Mouse (Mus musculus) kidney, embryonic 16.5 days (tissue): Measurements from ENCODE around the gene Tmod2. TPM values are rescaled to one million over a fixed set of nuclear protein-coding genes. Genes with fewer than 3 reads are reported as not detected.

ENCODE experiments used
- ATAC-seq: fragments of 200-750 bp; cut with Nextera tagmentation; 2 replicates; pipeline ENCODE4 v1.8.0; 2017; ENCODE audit warnings: moderate TSS enrichment; ENCODE audit not compliant: low FRiP score, low TSS enrichment
- H3K27ac ChIP-seq: fragments of 300-500 bp; sonication (generic); 2 replicates; pipeline ENCODE4 v1.5.1; 2014; ENCODE audit warnings: low read length
- H3K27me3 ChIP-seq: fragments of 300-500 bp; sonication (generic); 2 replicates; pipeline ENCODE4 v1.6.1; 2014; ENCODE audit warnings: low read length, control low read depth, mixed read lengths; ENCODE audit not compliant: insufficient read depth
- H3K36me3 ChIP-seq: fragments of 300-500 bp; sonication (generic); 2 replicates; pipeline ENCODE4 v1.6.1; 2014; ENCODE audit warnings: low read length, control low read depth, mixed read lengths; ENCODE audit not compliant: insufficient read depth
- H3K4me1 ChIP-seq: fragments of 300-500 bp; sonication (generic); 2 replicates; pipeline ENCODE4 v1.6.1; 2014; ENCODE audit warnings: low read length, control low read depth, mixed read lengths; ENCODE audit not compliant: insufficient read depth
- H3K4me2 ChIP-seq: fragments of 300-500 bp; sonication (generic); replicated peaks from 2 replicates; pipeline ENCODE4 v1.6.1; 2014; ENCODE audit warnings: low read depth, low read length
- H3K4me3 ChIP-seq: fragments of 300-500 bp; sonication (generic); 2 replicates; pipeline ENCODE4 v1.5.1; 2014; ENCODE audit warnings: mild to moderate bottlenecking, low read length
- H3K9ac ChIP-seq: fragments of 300-500 bp; sonication (generic); replicated peaks from 2 replicates; pipeline ENCODE4 v1.6.1; 2014; ENCODE audit warnings: low read length
- H3K9me3 ChIP-seq: fragments of 300-500 bp; sonication (generic); 2 replicates; pipeline ENCODE4 v1.6.1; 2016; ENCODE audit warnings: low read length, control low read depth
- WGBS: fragments of 180-500 bp; shearing (Covaris S2); extraction: QIAGEN DNeasy Blood & Tissue Kit; methylation state at CpG from one replicate; pipeline ENCODE4 v1.1.7; 2014; 5-methylcytosine and 5-hydroxymethylcytosine counted together
- polyA plus RNA-seq: library from polyadenylated mRNA; unstranded; fragments of >200 nt; fragmentation: Nextera tagmentation; extraction: Ambion mirVana; gene quantifications from 2 replicates; pipeline ENCODE4 v1.2.1, GENCODE M21; 2015

Gene Tmod2
- polyA plus RNA-seq, 1 experiment from 2014 or later, result 19.7 TPM

DNA sequence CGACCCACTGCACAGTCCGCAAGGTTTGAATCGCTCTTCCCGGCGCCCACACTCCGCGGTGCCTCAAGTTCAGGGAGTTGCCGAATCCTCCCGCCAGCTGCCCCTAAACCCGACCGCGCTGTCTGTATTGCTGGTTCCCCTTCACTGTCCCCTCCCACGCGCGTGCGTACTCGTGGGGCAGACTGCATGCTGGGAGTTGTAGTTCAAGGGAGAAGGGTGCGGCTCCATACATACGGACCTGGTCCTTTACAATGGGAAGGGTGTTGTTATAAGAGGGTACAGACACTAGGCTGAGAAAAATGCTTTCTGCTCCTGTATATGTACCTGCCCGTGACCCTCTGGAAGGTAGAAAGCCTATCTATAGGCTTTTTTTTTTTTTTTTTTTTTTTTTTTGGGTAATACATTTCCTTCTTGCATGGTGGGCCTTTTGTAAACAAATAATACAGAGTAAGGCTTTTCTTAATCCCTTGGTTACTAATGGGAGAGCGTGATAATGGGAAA, 51.6 kb downstream of the Tmod2 start, which contains the start of gene Tmod3:
Gene Tmod3 (minus strand): TSS at position 146 of the 501 bp plus-strand sequence.
- Histone ChIP-seq H3K4me2 (peak within 1 kb of the TSS; percentile 79), H3K9me3 (no peaks in the 10 kb centered on the region), H3K27ac (peak within 1 kb of the TSS; percentile 94), H3K4me3 (peak within 1 kb of the TSS; percentile 69), H3K9ac (peak within 1 kb of the TSS; percentile 77), H3K27me3 (no peaks in the 10 kb centered on the region), H3K4me1 (peaks cover 21% of the 10 kb centered on the region), H3K36me3 (no peaks in the 10 kb centered on the region)
- peak; percentile 99 for ATAC-seq
- 2% methylated on average over 21 of the region's 21 CpGs for WGBS

DNA sequence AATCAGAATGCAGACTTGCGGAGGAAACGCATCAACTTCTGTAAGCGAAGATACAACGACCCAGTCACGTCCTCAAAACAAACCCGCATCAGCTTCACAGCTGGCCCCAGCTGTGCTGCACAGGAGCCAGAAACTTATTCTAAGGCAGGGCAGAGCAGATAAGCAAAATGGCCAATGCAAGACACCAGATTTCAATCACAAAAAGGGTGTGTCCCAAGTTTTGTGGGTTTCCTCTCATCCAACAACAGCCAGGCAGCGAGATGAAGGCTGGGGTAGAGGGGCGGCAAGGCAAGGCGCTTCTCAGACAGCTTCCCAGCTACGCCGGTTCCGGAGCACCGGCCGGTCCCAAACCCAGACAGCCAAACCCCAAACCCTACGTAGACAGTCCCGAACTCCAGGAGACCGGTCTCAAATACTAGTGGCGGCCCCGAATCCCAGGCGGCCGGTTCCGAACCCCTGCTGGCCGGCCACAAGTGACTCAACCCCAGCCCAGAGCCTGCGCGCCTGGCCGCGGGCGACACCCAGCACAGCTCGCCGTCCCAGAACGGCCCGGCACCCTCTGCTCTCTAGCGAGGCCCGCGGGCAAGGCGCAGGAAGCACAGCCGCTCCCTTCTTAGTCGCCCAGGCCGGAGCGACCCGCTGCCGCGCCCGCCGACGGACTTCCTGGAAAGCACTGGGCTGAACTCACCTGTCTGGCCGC, 52.2 kb downstream of the Tmod2 start:
- Histone ChIP-seq H3K4me2 (peak overlapping the region; percentile 79), H3K9ac (peak overlapping the region; percentile 77), H3K4me1 (peaks cover 21% of the 10 kb centered on the region), H3K9me3 (no peaks in the 10 kb centered on the region), H3K4me3 (peak overlapping the region; percentile 69), H3K36me3 (no peaks in the 10 kb centered on the region), H3K27ac (peak overlapping the region; percentile 94), H3K27me3 (no peaks in the 10 kb centered on the region)
- WGBS, result under 1% methylated on average over 47 of the region's 47 CpGs
- peak; percentile 91 for ATAC-seq

GRCm38 (mm10) chr9:75558360-75558759, 52.8 kb downstream of the Tmod2 start:
- peaks cover 21% of the 10 kb centered on the region for H3K4me1 ChIP-seq
- no peaks in the 10 kb centered on the region for H3K9me3 ChIP-seq
- no peaks in the 10 kb centered on the region for H3K36me3 ChIP-seq
- no peak for ATAC-seq
- H3K4me2 ChIP-seq, result peak overlapping the region; percentile 79
- H3K27me3 ChIP-seq, result no peaks in the 10 kb centered on the region
- peak overlapping the region; percentile 77 for H3K9ac ChIP-seq
- WGBS, result 6% methylated on average over 3 of the region's 3 CpGs
- H3K27ac ChIP-seq, result peak overlapping the region; percentile 94
- H3K4me3 ChIP-seq, result peak overlapping the region; percentile 69

GRCm38 (mm10) chr9:75553719-75554118, 57.4 kb downstream of the Tmod2 start:
- no peak overlapping the region for H3K27ac ChIP-seq
- H3K4me3 ChIP-seq, result no peak overlapping the region
- H3K9me3 ChIP-seq, result peaks cover 10% of the 10 kb centered on the region; the same call in 1 of the 2 replicates
- H3K9ac ChIP-seq, result no peak overlapping the region
- no peak overlapping the region for H3K4me2 ChIP-seq
- no peaks in the 10 kb centered on the region for H3K36me3 ChIP-seq
- no peak for ATAC-seq
- H3K27me3 ChIP-seq, result no peaks in the 10 kb centered on the region
- peaks cover 29% of the 10 kb centered on the region for H3K4me1 ChIP-seq
- 76% methylated on average over 4 of the region's 4 CpGs for WGBS

DNA sequence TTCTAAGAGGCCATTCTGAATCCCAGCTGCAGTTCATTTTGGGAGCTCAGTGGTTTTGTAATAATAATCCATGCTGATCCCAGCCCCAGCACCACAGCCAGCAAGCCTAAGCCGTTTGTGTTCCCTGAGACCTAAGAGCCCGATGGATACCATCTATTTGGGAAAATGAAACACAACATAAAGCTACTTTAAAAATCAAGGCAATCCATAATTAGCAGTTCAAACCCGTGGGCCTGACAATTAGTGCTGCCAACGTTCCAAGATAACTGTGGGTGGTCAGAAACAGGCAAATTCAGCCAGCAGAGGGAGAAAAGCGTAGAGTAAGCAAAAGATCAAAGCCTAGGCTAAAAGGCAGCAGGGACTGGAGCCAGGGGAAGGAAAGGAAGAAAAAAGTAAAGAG, 59.8 kb downstream of the Tmod2 start:
- no peak overlapping the region for H3K4me2 ChIP-seq
- no peak overlapping the region for H3K27ac ChIP-seq
- WGBS, result 45% methylated on average over 5 of the region's 5 CpGs
- H3K4me1 ChIP-seq, result peaks cover 26% of the 10 kb centered on the region
- H3K9ac ChIP-seq, result 0 out of 2 replicates have a peak overlapping the region, but pooled peaks have one; percentile 19
- no peak overlapping the region for H3K4me3 ChIP-seq
- no peaks in the 10 kb centered on the region for H3K36me3 ChIP-seq
- ATAC-seq, result no peak
- H3K27me3 ChIP-seq, result no peaks in the 10 kb centered on the region
- peaks cover 10% of the 10 kb centered on the region; the same call in 1 of the 2 replicates for H3K9me3 ChIP-seq

GRCm38 (mm10) chr9:75549010-75549409, 62.1 kb downstream of the Tmod2 start:
- H3K27ac ChIP-seq, result no peak overlapping the region
- ATAC-seq, result no peak
- WGBS, result 45% methylated on average over 8 of the region's 8 CpGs
- H3K4me1 ChIP-seq, result peaks cover 32% of the 10 kb centered on the region
- H3K4me3 ChIP-seq, result no peak overlapping the region
- H3K9ac ChIP-seq, result no peak overlapping the region
- peaks cover 10% of the 10 kb centered on the region; the same call in 1 of the 2 replicates for H3K9me3 ChIP-seq
- H3K4me2 ChIP-seq, result no peak overlapping the region
- no peaks in the 10 kb centered on the region for H3K36me3 ChIP-seq
- H3K27me3 ChIP-seq, result no peaks in the 10 kb centered on the region

GRCm38 (mm10) chr9:75546885-75547553, 64.1 kb downstream of the Tmod2 start:
- Histone ChIP-seq H3K9ac (no peak overlapping the region), H3K27me3 (no peaks in the 10 kb centered on the region), H3K4me2 (no peak overlapping the region; the same call in 1 of the 2 replicates), H3K4me1 (peaks cover 45% of the 10 kb centered on the region), H3K27ac (peak overlapping the region; percentile 19), H3K9me3 (peaks cover 10% of the 10 kb centered on the region; the same call in 1 of the 2 replicates), H3K4me3 (no peak overlapping the region), H3K36me3 (no peaks in the 10 kb centered on the region)
- 63% methylated on average over 12 of the region's 12 CpGs for WGBS
- peak; percentile 64; the same call in 1 of the 2 replicates for ATAC-seq

DNA sequence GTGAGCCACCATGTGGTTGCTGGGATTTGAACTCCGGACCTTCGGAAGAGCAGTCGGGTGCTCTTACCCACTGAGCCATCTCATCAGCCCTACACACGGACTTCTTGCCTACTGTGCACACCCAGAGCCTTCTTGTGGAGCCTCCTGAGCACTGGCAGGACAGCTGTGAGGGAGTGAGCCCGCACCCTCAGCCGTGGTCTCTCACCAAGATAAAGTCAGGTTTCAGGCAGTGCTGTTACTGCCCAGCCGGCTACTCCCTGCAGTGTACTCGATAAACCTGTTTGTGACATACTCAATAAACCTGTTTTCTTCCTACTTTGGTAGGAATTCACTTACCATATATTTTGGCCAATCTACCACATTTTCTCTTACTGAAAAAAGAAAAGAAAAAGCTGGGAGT, 65.6 kb downstream of the Tmod2 start:
- H3K4me1 ChIP-seq, result peaks cover 50% of the 10 kb centered on the region
- H3K4me2 ChIP-seq, result no peak overlapping the region
- no peaks in the 10 kb centered on the region for H3K36me3 ChIP-seq
- H3K9ac ChIP-seq, result no peak overlapping the region
- peaks cover 4% of the 10 kb centered on the region; the same call in 1 of the 2 replicates for H3K9me3 ChIP-seq
- WGBS, result 80% methylated on average over 8 of the region's 8 CpGs
- H3K27ac ChIP-seq, result peak overlapping the region; percentile 65; the same call in 1 of the 2 replicates
- H3K4me3 ChIP-seq, result no peak overlapping the region
- no peaks in the 10 kb centered on the region for H3K27me3 ChIP-seq
- ATAC-seq, result no peak

- no peaks in the 10 kb centered on the region for H3K36me3 ChIP-seq
- H3K27me3 ChIP-seq, result no peaks in the 10 kb centered on the region
- peaks cover 38% of the 10 kb centered on the region for H3K4me1 ChIP-seq
- peak overlapping the region; percentile 62 for H3K27ac ChIP-seq
- H3K9ac ChIP-seq, result no peak overlapping the region; the same call in 1 of the 2 replicates
- no peak overlapping the region for H3K4me3 ChIP-seq
- ATAC-seq, result peak; percentile 66
- no peaks in the 10 kb centered on the region for H3K9me3 ChIP-seq
- 8% methylated on average over 5 of the region's 5 CpGs for WGBS
- no peak overlapping the region for H3K4me2 ChIP-seq
Observed at GRCm38 (mm10) chr9:75541497-75541896, 69.6 kb downstream of the Tmod2 start.
